Mouse (Mus musculus): ENCODE results near the gene Extl1.
"Not testable (repeated sequence)": the region's sequence is repeated elsewhere in the genome, so short reads cannot be mapped to it uniquely, and the experiment has no call there.

Gene Extl1

DNA sequence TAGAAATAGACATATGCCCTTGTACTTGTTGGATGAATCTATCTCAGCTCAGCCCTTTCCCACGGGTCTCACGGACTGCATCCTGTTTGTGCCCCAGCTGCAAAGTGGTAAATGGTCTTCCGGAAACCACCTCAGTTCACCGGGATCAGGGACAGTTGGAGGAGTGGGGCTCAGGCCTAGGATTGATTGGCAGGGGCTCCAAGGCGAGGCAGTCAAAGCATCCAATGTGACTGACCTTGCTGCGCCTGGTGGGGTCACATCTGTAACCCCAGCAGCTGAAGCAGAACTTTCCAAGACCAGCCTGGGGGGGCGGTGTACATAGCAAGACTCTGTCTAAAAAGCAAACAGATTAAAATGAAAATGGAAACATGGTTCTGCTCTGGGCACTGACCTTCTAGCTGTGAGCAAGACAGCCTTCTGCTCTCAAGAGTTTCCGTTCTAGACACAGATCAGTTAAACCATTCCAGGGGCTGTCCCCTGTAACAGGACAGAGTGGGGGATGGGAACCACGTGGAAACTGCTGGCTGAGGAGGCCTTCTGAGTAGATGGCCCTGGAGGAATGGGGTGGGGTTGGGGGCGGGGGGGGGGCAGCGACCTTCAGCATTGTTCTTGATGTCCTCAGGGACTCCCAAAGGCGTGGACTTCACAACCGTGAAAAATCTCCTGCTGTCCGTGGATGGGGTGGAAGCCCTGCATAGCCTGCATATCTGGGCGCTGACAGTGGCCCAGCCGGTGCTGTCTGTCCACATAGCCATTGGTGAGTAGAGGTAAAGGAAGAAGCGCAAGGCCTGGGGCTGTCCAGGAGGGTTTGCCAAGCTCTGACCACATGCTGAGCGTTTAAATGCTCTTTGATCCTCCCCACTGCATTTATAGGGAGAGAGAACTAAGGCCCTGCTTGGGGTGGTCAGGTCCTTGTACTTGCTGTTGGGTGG, 32.1 kb downstream of the Extl1 start:
- DNase-seq (ENCODE audit: low spot score in 2 of 2), result no peak

DNA sequence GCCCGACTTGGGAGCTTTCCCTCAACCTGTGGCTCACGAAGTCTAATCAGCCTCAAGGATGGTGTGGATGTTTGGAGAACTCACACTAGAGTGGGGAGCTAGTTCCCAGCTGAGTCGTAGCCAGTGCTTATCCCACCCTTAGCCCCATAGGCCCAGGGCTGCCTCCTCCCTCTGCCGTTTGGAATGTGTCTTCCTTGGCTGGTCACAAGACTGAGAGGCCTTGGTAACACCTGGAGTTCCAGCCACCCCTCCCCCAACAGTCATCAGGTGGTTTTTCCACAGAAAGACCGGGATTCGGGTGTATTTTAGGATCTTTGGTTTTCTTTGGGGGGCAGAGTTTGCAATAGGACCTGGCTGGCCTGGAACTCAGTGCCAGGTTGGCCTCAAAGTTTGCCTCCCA, 33.0 kb downstream of the Extl1 start:
- no peak for DNase-seq (ENCODE audit: low spot score in 2 of 2)

DNA sequence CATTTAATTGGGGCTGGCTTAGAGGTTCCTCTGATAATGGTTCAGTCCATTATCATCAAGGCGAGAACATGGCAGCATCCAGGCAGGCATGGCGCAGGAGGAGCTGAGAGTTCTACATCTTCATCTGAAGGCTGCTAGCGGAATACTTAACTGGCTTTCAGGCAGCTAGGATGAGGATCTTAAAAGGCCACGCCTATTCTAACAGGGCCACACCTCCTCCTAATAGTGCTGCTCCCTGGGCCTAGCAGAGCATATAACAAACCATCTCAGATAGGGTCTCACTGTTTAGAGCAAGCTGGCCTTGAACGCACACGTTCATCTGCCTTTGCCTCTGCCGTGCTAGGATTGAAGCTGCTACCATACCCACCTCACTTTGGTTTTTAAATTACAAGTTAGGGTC, 33.8 kb downstream of the Extl1 start:
- DNase-seq (ENCODE audit: low spot score in 2 of 2), result no peak

DNA sequence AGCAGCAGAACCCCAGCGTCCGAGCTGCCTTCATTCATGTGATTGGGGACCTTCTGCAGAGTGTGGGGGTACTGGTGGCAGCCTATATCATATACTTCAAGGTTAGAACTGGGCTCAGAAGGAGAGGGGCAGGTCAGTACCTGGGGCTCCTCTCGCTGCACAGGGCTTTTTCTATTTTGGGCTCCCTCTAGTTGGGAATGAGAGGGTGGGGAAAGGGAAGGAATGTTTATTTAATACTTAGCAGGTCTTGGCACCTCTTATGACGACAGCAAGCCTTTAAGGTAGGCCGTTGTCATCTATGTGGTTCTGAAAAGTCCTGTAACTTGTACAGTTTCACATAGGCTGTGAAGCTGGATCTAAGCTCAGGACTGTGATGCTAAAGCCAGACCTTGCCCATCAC, 35.1 kb downstream of the Extl1 start:
- DNase-seq (ENCODE audit: low spot score in 2 of 2), result no peak

DNA sequence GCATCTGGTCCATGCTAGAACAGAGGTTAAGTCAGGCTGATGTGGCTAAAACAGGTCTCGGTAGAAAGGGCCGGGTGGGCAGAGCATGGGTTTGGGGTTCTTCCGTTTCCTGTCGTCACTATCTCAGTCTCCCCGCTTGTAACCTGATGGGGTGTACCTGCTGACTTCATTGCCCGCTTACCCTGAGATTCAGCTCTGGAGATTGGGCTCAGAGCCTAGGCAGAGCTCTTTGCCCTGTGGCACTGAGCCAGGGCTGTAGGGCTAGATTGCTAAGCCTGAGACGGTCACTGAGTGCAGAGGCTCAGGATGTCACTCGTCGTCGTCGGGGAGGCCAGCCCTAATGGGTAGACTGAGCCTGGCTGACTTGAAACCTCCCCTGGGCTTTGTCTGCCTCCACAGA, 35.6 kb downstream of the Extl1 start:
- no peak for DNase-seq (ENCODE audit: low spot score in 2 of 2)

DNA sequence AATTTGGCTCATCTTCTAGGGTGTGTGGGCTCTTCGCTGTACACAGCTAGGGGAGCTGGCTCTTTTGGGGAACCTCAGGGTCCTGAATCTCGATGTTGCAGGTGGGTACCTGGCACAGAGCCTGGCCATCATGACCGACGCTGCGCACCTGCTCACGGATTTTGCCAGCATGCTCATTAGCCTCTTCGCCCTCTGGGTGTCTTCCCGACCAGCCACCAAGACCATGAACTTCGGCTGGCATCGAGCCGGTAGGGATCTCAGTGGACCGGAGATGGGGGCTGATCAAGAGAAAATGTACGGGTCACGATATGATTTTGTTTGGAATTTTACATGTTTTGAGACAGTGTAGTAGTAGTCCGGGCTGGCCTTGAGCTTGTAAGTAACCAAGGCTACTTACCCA, 37.8 kb downstream of the Extl1 start:
- DNase-seq (ENCODE audit: low spot score in 2 of 2), result no peak

DNA sequence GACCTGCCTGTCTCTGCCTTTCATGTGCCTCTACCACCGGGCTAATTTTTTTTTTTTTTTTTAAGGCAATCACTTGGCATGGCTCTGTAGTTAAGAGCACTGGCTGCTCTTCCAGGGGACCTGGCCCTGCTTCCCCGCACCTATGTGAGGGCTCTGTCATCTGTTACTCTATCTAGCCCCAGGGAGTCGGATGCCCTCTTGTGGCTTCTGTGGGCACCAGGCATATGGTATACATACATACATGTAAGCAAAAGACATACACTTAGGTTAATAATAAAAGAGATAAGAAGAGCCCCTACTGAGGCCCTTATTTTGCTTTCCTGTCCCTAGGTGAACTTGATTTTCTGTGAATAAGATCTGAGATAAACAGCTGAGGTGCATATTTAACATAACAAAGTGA, 39.0 kb downstream of the Extl1 start:
- no peak for DNase-seq (ENCODE audit: low spot score in 2 of 2)

DNA sequence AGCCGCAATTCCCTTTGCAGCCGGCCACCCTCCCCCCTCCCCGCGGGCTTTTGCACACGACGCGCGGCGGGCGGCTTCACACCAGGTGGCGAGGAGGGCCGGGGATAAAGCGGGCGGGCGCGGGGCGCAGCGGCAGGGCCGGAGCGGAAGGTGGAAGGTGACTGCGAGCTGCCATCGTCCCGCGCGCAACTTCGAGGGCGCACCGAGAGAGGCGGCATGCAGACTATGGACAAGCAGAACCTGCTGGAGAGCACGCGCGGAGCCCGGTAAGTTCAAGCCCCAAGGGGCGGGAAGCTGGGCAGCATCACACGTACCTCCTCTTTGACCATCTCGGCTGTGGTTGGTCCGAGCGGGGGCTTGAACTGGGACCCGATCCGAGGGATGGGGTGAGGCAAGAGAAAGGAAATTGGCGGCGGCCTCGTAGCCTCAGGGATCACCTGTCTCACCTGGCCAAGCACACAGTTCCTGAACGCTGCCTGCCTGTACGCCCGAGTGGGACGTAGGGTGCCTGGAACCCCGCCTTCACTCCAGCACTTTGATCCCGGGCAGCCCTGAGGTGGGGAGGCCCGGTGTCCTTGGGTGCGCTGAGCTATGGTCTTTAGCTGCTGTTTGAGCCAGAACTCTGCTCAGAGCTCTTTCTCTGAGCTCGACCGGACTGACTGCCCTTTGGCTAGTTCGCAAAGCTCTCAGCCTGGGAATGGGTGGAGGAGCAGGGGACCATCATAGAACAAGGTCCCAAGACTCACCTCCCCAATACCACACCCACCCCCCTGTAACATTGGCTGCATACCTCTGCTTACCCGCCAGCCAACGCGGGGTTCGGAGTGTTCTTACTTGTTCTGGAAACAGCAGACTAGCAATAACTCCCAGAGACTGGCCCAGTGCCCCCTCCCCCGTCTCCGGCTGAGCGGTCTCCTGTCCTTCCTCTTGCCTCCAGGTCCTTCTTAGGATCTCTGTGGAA, 40.3 kb downstream of the Extl1 start, which contains the start of gene Slc30a2:
Gene Slc30a2 (plus strand): TSS at position 111 of the 961 bp plus-strand sequence.
- no peak for DNase-seq (ENCODE audit: low spot score in 2 of 2)

DNA sequence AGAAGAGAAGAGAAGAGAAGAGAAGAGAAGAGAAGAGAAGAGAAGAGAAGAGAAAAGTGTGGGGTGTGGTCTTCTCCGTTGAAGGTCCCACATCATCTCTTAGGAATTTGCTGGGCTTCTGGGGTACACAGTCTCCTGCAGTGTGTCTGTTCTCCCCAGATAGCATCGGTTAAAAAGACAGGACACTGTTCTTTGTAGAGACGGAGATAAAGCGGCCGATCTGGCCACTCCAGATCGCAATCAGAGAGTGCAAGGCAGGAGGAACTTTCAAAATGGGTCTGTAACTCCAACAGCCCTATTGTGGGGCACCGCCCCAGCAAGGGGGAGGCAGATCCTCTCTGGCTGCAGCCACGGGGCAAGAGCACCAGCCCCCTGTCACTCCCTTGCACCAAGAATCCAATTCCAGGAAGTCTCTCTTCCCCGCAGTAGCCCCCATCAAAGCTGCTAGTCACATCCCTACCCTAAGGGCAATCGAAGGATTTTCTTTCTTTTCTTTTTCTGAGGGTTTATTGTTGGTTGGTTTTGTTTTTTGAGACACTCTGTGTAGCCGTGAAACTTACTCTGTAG, 41.4 kb downstream of the Extl1 start:
- DNase-seq (ENCODE audit: low spot score in 2 of 2), result no peak

DNA sequence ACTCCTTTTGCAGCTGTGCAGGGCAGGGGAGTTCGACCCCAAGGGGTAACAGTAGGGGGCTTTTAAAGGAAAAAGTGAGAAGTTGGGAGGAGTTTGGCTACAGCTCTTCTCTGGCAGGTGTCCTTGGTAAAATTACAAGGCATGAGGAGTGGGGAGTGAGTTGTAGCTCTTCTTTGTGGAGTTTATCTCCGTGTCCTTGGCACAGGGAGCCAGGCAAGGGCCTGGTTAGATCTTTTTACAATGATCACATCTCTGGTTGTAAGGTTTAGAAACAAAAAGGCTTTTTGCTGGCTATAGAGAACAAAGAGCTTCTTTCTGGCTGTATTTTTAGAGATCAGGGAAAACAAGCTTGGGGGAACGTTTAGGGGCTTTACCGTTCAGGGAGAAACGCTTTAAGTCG, 42.4 kb downstream of the Extl1 start:
- DNase-seq (ENCODE audit: low spot score in 2 of 2), result not testable (repeated sequence)

DNA sequence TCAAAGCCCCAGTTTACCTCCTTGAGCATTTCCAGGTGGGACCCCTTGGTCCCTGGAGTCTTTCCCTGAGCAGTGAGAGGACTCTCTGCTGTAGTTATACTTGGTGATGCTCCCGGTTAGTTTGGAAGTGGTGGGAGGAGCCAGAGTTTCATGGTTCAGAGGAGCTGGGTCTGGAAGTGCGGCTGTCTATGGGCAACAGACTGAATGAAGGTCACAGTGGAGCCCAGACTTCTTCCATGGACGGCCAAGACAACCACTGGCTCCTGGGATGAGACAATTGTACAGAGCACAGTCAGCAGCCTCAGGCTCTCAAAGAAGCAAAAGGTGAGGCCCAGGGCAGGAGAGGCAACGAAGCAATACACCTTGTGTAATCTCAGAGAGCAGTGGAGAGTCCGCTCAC, 53.4 kb downstream of the Extl1 start:
- no peak for DNase-seq (ENCODE audit: low spot score in 2 of 2)

DNA sequence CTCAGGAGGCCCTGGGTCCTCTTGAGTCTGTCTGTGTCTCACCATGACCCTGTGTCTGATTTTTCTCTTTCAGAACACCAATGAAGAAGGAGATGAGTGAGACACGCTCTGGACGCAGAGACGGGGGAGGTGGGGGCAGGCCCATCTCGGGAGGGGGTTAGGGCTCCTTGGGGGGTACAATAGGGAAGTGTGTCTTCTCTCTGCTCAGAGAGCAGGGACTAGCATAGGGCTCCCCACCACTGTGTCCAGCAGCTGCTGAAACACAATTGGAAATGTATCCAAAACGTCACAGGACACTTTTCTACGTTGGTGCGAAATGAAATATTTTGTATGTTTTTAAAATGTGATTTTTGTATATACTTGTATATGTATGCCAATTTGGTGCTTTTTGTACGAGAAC, 54.8 kb downstream of the Extl1 start:
- no peak for DNase-seq (ENCODE audit: low spot score in 2 of 2)

DNA sequence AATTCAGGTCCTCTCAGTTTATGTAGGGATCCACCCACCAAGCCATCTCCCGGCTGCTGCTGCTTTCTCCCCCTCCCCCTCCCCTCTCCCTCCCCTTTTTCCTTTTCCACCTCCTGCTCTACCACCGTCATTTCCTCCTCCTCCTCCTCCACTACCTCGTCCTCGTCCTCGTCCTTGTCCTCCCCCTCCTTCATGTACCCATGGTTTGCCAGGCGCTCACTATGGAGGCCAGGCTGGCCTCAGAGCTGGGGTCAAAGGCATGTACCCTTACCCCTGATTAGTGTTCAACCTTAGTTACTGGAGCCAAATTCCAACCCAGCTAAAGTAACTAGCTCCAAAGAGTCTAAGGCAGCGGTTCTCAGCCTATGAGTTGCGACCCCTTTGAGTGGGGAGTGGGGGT, 55.5 kb downstream of the Extl1 start:
- no peak for DNase-seq (ENCODE audit: low spot score in 2 of 2)

DNA sequence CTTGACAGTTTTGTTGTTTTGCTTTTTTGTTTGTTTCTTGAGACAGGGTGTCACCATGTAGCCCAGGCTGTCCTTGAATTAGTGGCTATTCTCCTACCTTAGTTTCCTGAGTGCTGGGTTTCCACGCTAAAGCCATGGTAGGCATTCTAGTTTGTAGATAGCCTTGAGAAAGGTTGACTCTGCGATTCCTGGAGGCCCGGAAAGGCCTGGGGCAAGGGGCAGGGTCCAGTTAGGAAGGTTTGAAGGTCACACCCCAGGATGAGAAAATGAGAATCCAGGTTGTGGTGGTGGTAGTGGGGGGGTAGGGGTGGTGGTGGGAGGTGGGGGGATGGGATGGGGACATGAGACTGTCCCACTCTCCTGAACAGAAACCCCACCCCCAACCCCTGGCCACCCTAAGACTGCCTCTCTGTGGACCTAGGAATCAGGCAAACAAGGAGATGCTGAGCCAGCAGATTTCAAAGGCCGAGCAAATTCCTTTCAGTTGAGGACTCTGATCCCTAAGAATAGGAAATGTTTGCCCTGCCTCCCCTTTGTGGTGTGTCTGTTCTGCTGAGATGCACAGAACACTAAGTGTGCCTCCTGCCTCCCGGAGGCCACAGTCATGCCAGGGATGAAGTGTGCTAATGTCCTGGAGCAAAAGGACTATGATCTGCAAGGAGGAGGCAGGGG, 56.7 kb downstream of the Extl1 start:
- no peak for DNase-seq (ENCODE audit: low spot score in 2 of 2)

DNA sequence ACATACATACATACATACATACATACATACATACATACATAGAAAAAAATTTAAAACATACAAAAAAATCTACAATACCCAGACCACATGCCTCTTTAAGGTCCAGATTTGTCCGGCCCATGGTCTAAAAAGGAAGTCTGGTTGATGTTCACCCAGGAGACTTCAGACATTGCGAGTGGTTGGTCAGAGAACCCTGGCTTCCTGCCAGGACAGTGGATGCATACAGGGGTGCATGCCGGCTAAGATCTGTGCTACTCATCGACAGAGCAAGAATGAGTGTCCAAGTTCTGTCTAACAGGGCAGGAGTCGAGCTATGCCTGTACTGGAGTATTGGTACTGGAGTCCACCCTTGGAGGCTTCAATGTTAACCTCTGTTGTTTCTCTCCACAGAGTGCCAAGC, 59.0 kb downstream of the Extl1 start:
- DNase-seq (ENCODE audit: low spot score in 2 of 2), result no peak

DNA sequence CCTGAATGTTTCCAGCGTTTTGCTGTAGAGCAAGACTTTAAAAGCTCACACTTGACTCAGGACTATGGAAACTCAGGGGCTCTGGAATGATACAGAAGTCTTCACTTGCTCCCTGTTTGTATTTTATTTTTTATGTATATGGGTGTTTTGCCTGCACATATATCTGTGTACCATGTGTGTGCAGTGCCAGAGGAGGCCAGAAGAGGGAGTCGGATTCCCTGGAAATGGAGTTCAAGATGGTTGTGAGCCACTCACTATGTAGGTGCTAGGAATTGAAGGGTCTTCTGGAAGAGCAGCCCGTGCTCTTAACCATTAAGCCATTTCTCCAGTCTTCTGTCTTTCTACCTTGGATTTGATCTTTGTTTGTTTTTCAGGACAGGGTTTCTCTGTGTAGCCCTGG, 62.1 kb downstream of the Extl1 start:
- DNase-seq (ENCODE audit: low spot score in 2 of 2), result no peak

DNA sequence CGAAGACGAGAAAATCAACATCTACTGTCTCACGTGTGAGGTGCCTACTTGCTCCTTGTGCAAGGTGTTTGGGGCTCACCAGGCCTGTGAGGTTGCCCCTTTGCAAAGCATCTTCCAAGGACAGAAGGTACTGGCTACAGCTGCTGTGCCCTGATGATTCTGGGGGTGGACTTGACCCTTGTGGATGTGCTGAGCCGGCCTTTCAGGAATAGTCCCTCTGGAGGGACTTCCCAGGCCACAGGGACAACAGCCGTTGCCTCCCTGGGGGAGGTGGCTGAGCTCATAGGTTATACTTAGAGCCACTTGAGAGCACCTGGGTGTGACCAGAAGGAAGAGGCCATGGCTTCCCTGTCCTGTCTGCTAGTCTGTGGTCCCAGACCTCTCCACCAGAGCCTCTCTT, 64.0 kb downstream of the Extl1 start:
- DNase-seq (ENCODE audit: low spot score in 2 of 2), result no peak

DNA sequence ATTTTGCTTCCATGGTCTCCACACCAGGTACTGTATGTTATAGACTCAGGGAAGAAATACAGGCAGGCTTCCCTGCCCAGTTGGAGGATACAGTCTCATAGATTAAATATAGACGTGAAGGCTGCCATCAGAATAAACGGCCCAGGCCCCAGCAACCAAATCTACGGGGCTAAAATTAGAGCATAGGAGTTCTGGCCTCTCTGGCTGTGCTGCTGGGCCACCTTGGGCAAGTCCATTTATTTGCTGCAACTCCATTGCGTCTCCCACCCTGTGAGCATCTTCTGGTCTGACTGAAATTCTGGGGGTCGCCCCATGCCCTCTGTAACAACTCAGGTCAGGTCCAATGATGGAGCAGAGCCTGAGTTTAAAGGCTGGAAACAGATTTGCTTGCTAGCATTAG, 64.6 kb downstream of the Extl1 start:
- no peak for DNase-seq (ENCODE audit: low spot score in 2 of 2)

DNA sequence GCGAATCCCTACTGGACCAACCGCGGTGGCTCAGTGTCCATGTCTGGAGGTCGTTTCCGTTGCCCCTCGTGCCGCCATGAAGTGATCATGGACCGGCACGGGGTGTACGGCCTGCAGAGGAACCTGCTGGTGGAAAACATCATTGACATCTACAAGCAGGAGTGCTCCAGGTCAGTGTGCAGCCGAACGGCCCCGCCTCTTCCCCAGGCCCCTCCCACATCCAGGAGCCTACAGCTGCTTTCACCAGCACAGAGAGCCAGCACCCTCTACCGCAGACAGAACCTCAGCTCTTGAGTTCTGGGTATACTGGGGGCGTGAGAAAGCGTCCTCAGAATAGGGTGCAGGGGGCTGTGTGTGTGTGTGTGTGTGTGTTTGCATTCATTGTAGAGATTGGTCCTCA, 67.3 kb downstream of the Extl1 start:
- no peak for DNase-seq (ENCODE audit: low spot score in 2 of 2)

DNA sequence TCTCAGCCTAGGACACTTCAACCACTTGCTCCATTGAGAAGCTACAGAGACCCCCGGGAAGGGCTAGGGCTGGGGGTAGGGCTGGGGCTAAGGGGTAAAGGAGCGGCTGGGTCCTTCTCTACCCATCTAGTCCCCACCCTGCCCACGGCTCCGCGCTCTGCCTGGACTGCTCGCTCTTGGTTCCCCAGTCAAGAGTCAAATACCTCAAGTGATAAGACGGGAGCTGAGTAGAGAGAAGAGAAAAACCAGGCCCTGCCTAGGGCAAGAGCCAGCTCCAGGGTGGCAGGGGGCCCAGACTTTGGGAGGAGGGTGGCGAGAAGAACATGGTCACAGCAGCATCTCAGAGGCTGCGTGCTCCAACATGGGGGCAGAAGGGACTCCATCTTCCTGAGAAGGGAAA, 68.2 kb downstream of the Extl1 start:
- no peak for DNase-seq (ENCODE audit: low spot score in 2 of 2)

DNA sequence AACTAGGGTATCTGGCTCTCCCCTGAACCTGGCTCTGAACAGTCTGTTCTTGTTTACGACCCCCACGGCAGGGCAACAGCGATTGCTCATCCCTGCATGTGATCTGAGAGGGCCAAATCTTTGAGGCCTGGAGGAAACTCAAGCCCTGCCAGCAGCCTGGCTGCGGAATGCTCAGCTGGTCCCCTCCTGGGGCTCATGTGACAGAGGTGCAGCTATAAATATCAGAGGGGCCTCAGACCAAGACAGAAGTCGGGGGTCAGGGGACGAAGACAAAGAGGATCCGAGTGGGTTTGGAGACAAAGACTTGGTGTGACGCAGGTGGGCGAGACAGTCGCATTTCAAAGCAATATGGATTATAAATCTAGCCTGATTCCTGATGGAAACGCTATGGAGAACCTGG, 68.8 kb downstream of the Extl1 start, which contains the start of gene Trim63:
Gene Trim63 (plus strand): TSS at position 245 of the 400 bp plus-strand sequence.
- no peak for DNase-seq (ENCODE audit: low spot score in 2 of 2)

Measured in frontal cortex, postnatal 25 days (tissue).